Comparison of ENCODE assay signal across 8 mouse cellular contexts in genomic region chr13:91908202-91908980, GRCm38 (mm10). TPM values are rescaled to one million over a fixed set of nuclear protein-coding genes. Genes with fewer than 3 reads are reported as not detected.
A peak's percentile ranks its signal among the peaks of the same experiment; 100 is the strongest.
DNase-seq lines count a peak whose midpoint lies in the region; ATAC-seq and TF ChIP-seq lines count a peak whose summit lies in the region.

No protein-coding gene starts in this region.

- DNase-seq in 416B (ENCODE audit: low read depth), result peak; percentile 79
- DNase-seq in adrenal gland, postnatal 10 days, result peak; percentile 88
- peak; percentile 69 for DNase-seq in embryo, embryonic 9.5 days (ENCODE audit: extremely low spot score)
- DNase-seq in heart, adult 9 months (ENCODE audit: low spot score in 2 of 2), result peak; percentile 43 to 78
- DNase-seq in liver, adult 2 months (ENCODE audit: extremely low read depth, low read depth, low spot score), result peak; percentile 66
- DNase-seq in neural tube, embryonic 11.5 days (ENCODE audit: low spot score), result peak; percentile 75

- H3K9me3 ChIP-seq in kidney, embryonic 16.5 days (ENCODE audit: low read length), result no peaks in the 10 kb centered on the region
- no peaks in the 10 kb centered on the region for H3K9me3 ChIP-seq in neural tube, embryonic 11.5 days (ENCODE audit: control insufficient read depth, low read length)
- no peaks in the 10 kb centered on the region for H3K9me3 ChIP-seq in stomach, embryonic 15.5 days

- H3K27me3 ChIP-seq in kidney, embryonic 16.5 days (ENCODE audit: insufficient read depth, low read length), result no peaks in the 10 kb centered on the region
- no peaks in the 10 kb centered on the region for H3K27me3 ChIP-seq in liver, adult 2 months (ENCODE audit: control insufficient read depth, insufficient read depth, low read length)
- H3K27me3 ChIP-seq in neural tube, embryonic 11.5 days (ENCODE audit: control insufficient read depth, insufficient read depth, low read length), result no peaks in the 10 kb centered on the region
- no peaks in the 10 kb centered on the region for H3K27me3 ChIP-seq in stomach, embryonic 15.5 days (replicated peaks)

- peak; percentile 94 for TF ChIP-seq CTCF in liver, adult 2 months (IDR thresholded peaks at IDR 0.05; ENCODE audit: low read depth, low read length)

- WGBS in kidney, embryonic 16.5 days, result 40% methylated on average over 10 of the region's 10 CpGs
- 40% methylated on average over 10 of the region's 10 CpGs for WGBS in liver, adult 2 months
- WGBS in neural tube, embryonic 11.5 days, result 45% methylated on average over 10 of the region's 10 CpGs
- WGBS in stomach, embryonic 15.5 days, result 41% methylated on average over 10 of the region's 10 CpGs

- H3K27ac ChIP-seq in kidney, embryonic 16.5 days (ENCODE audit: low read length), result no peak overlapping the region
- H3K27ac ChIP-seq in liver, adult 2 months (replicated peaks; ENCODE audit: insufficient read depth, low read depth, low read length), result no peak overlapping the region
- H3K27ac ChIP-seq in neural tube, embryonic 11.5 days (ENCODE audit: low read depth, low read length), result no peak overlapping the region
- no peak overlapping the region for H3K27ac ChIP-seq in stomach, embryonic 15.5 days

- H3K36me3 ChIP-seq in kidney, embryonic 16.5 days (ENCODE audit: insufficient read depth, low read length), result no peaks in the 10 kb centered on the region
- H3K36me3 ChIP-seq in liver, adult 2 months (ENCODE audit: control insufficient read depth, insufficient read depth, low read length), result no peaks in the 10 kb centered on the region
- H3K36me3 ChIP-seq in neural tube, embryonic 11.5 days (ENCODE audit: control insufficient read depth, insufficient read depth, low read length), result no peaks in the 10 kb centered on the region
- no peaks in the 10 kb centered on the region for H3K36me3 ChIP-seq in stomach, embryonic 15.5 days

- ATAC-seq in kidney, embryonic 16.5 days (ENCODE audit: low FRiP score, low TSS enrichment), result peak; percentile 76; the same call in 1 of the 2 replicates
- ATAC-seq in neural tube, embryonic 11.5 days (ENCODE audit: insufficient read depth, low FRiP score, low TSS enrichment), result peak; percentile 82
- ATAC-seq in stomach, embryonic 15.5 days (ENCODE audit: insufficient read depth, low FRiP score, low read depth), result peak; percentile 72; the same call in 1 of the 2 replicates

- no peak overlapping the region for H3K4me3 ChIP-seq in kidney, embryonic 16.5 days (ENCODE audit: low read length)
- no peak overlapping the region for H3K4me3 ChIP-seq in liver, adult 2 months (ENCODE audit: insufficient read depth, low read depth, low read length)
- H3K4me3 ChIP-seq in neural tube, embryonic 11.5 days (ENCODE audit: low read depth, low read length), result no peak overlapping the region
- H3K4me3 ChIP-seq in stomach, embryonic 15.5 days (replicated peaks), result no peak overlapping the region

- H3K4me2 ChIP-seq in kidney, embryonic 16.5 days (replicated peaks; ENCODE audit: low read depth, low read length), result no peak overlapping the region
- H3K4me2 ChIP-seq in neural tube, embryonic 11.5 days (ENCODE audit: low read depth), result no peak overlapping the region
- no peak overlapping the region for H3K4me2 ChIP-seq in stomach, embryonic 15.5 days

- no peaks in the 10 kb centered on the region for H3K4me1 ChIP-seq in kidney, embryonic 16.5 days (ENCODE audit: insufficient read depth, low read length)
- no peaks in the 10 kb centered on the region for H3K4me1 ChIP-seq in liver, adult 2 months (ENCODE audit: control insufficient read depth, insufficient read depth, low read length)
- no peaks in the 10 kb centered on the region for H3K4me1 ChIP-seq in neural tube, embryonic 11.5 days (ENCODE audit: control insufficient read depth, insufficient read depth, low read length)
- H3K4me1 ChIP-seq in stomach, embryonic 15.5 days, result no peaks in the 10 kb centered on the region

- no peak overlapping the region for H3K9ac ChIP-seq in kidney, embryonic 16.5 days (replicated peaks; ENCODE audit: low read length)
- no peak overlapping the region for H3K9ac ChIP-seq in liver, adult 2 months (ENCODE audit: low read depth, low read length)
- no peak overlapping the region for H3K9ac ChIP-seq in neural tube, embryonic 11.5 days (ENCODE audit: low read length)
- no peak overlapping the region for H3K9ac ChIP-seq in stomach, embryonic 15.5 days

- no peaks in the 10 kb centered on the region for H3K79me2 ChIP-seq in liver, adult 2 months (ENCODE audit: control insufficient read depth, insufficient read depth, low read length)

- no peak for TF ChIP-seq POLR2A in liver, adult 2 months (IDR thresholded peaks at IDR 0.05; ENCODE audit: extremely low read depth, insufficient read depth, low read length)

RNA-seq across cellular contexts. Expression of gene Ckmt2, which starts 31.7 kb away (rescaled TPM):
- 100 to 1,000 TPM in 1 of 2 experiments, 1 to 10 TPM in 1; 8.6 to 132 TPM for total RNA-seq in adrenal gland, postnatal 10 days (2021)
- polyA plus RNA-seq in kidney, embryonic 16.5 days (2015; fragmentation: Nextera tagmentation; extraction: Ambion mirVana), result 0.37 and 0.46 TPM in 2 replicates
- total RNA-seq in liver, adult 2 months (2014; rRNA removed), result 3.4 TPM in 1 of 2 replicates, not detected in the other
- not detected in 2 replicates for polyA plus RNA-seq in liver, adult 2 months (2012; rRNA removed)
- not detected in 2 replicates for polyA plus RNA-seq in neural tube, embryonic 11.5 days (2014; fragmentation: Nextera tagmentation; extraction: Ambion mirVana)
- 0.54 TPM in 2 replicates for polyA plus RNA-seq in stomach, embryonic 15.5 days (2015; fragmentation: Nextera tagmentation; extraction: Ambion mirVana)
